Mouse (Mus musculus): ENCODE measurements at regions not wholly inside any gene's neighbourhood (a gene's known extent, or its start where the extent isn't known, plus 50 kb on each side); places are given as distances from the start of the nearest gene placed in this dataset.

DNA sequence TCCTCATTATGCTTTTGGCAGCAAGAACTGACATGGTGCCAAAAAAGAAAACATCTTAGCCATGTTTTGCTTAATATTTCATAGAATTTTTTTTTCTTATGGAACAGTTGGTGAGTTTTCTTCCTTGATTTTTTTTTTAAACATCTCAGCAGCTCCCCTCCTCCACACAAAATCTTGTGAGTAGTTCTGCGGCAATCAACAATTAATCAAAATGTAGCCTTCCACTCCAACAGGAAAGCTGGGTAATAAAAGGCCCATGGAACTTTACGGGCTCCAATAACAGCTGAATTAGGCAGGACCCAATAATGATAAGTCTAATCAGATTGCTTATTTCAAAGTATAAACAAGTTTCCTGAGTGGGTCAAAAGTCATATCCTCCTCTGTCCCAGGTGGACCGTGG, 324.7 kb downstream of the Epha4 start:
- H3K27me3 ChIP-seq (replicated peaks; ENCODE audit: control insufficient read depth, insufficient read depth, low read length), result no peaks in the 10 kb centered on the region
- no peaks in the 10 kb centered on the region for H3K36me3 ChIP-seq (ENCODE audit: control insufficient read depth, insufficient read depth, low read length)
- H3K9ac ChIP-seq (ENCODE audit: low read depth, low read length), result no peak overlapping the region
- H3K9me3 ChIP-seq (ENCODE audit: control insufficient read depth, low read length), result no peaks in the 10 kb centered on the region
- H3K4me1 ChIP-seq (ENCODE audit: control insufficient read depth, insufficient read depth, low read length), result no peaks in the 10 kb centered on the region
- no peak overlapping the region for H3K4me2 ChIP-seq (ENCODE audit: low read depth, low read length)
- 29% methylated on average over 3 of the region's 3 CpGs for WGBS
- H3K27ac ChIP-seq (ENCODE audit: low read length), result no peak overlapping the region
- no peak for ATAC-seq
- no peak overlapping the region for H3K4me3 ChIP-seq (ENCODE audit: low read length)

- WGBS, result 77% methylated on average over 3 of the region's 3 CpGs
- H3K36me3 ChIP-seq (ENCODE audit: control insufficient read depth, insufficient read depth, low read length), result no peaks in the 10 kb centered on the region
- no peaks in the 10 kb centered on the region for H3K4me1 ChIP-seq (ENCODE audit: control insufficient read depth, insufficient read depth, low read length)
- H3K27ac ChIP-seq (ENCODE audit: low read length), result no peak overlapping the region
- no peak overlapping the region for H3K4me3 ChIP-seq (ENCODE audit: low read length)
- no peaks in the 10 kb centered on the region for H3K27me3 ChIP-seq (replicated peaks; ENCODE audit: control insufficient read depth, insufficient read depth, low read length)
- H3K9ac ChIP-seq (ENCODE audit: low read depth, low read length), result no peak overlapping the region
- H3K4me2 ChIP-seq (ENCODE audit: low read depth, low read length), result no peak overlapping the region
- no peak for ATAC-seq
- no peaks in the 10 kb centered on the region for H3K9me3 ChIP-seq (ENCODE audit: control insufficient read depth, low read length)
Measured at GRCm38 (mm10) chr1:77201321-77201917, 313.5 kb downstream of the Epha4 start.

GRCm38 (mm10) chr1:77202948-77203347, 311.9 kb downstream of the Epha4 start:
- 68% methylated on average over 4 of the region's 4 CpGs for WGBS
- ATAC-seq, result no peak
- H3K27ac ChIP-seq (ENCODE audit: low read length), result no peak overlapping the region
- H3K4me2 ChIP-seq (ENCODE audit: low read depth, low read length), result no peak overlapping the region
- no peaks in the 10 kb centered on the region for H3K27me3 ChIP-seq (replicated peaks; ENCODE audit: control insufficient read depth, insufficient read depth, low read length)
- H3K9me3 ChIP-seq (ENCODE audit: control insufficient read depth, low read length), result no peaks in the 10 kb centered on the region
- H3K36me3 ChIP-seq (ENCODE audit: control insufficient read depth, insufficient read depth, low read length), result no peaks in the 10 kb centered on the region
- no peaks in the 10 kb centered on the region for H3K4me1 ChIP-seq (ENCODE audit: control insufficient read depth, insufficient read depth, low read length)
- no peak overlapping the region for H3K9ac ChIP-seq (ENCODE audit: low read depth, low read length)
- H3K4me3 ChIP-seq (ENCODE audit: low read length), result no peak overlapping the region

DNA sequence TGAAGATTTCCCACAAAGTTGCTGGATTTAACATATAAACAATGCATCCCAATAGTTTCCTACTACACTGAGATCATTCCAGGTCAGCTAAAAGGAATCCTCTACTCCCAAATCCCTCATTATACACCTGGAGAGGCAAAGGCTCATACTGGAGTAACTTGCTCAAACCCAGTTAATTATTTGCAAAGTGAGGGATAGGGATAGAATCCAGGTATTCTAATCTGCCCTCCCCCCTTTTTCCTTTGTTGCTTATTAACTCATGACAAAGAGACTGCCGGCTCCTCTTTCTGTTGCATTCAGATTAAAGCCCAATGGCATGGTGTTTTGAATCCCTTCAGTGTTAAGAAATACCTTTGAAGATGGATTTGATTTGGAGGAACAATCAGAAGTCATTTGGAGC, 308.4 kb downstream of the Epha4 start:
- Histone ChIP-seq H3K4me3 (ENCODE audit: low read length) (no peak overlapping the region), H3K9ac (ENCODE audit: low read depth, low read length) (no peak overlapping the region), H3K27me3 (replicated peaks; ENCODE audit: control insufficient read depth, insufficient read depth, low read length) (no peaks in the 10 kb centered on the region), H3K27ac (ENCODE audit: low read length) (no peak overlapping the region), H3K4me2 (ENCODE audit: low read depth, low read length) (no peak overlapping the region), H3K9me3 (ENCODE audit: control insufficient read depth, low read length) (no peaks in the 10 kb centered on the region), H3K4me1 (ENCODE audit: control insufficient read depth, insufficient read depth, low read length) (no peaks in the 10 kb centered on the region), H3K36me3 (ENCODE audit: control insufficient read depth, insufficient read depth, low read length) (no peaks in the 10 kb centered on the region)
- ATAC-seq, result peak; percentile 81
- 51% methylated on average over 1 of the region's 1 CpGs for WGBS

DNA sequence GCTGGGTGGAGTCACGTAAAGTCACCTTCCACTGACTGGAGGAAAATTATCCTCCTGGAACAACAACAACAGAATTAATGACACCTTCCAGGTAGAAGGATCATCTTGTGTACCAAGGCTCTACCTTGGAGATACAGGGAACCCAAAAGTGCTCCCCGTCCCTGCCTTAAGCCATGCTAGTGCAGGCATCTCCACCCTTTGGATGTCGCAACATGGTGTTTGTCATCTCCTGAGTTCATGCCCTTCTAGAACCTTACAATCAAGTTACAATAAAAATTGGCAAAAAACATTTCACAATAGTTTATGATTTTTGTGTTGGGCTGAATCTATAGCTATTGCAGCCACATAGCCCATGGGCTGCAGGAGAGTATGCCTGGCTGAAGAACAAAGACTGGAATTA, 305.5 kb downstream of the Epha4 start:
- H3K9me3 ChIP-seq (ENCODE audit: control insufficient read depth, low read length), result no peaks in the 10 kb centered on the region
- no peaks in the 10 kb centered on the region for H3K36me3 ChIP-seq (ENCODE audit: control insufficient read depth, insufficient read depth, low read length)
- no peak overlapping the region for H3K4me3 ChIP-seq (ENCODE audit: low read length)
- H3K9ac ChIP-seq (ENCODE audit: low read depth, low read length), result no peak overlapping the region
- H3K27ac ChIP-seq (ENCODE audit: low read length), result no peak overlapping the region
- 88% methylated on average over 3 of the region's 3 CpGs for WGBS
- ATAC-seq, result no peak
- no peaks in the 10 kb centered on the region for H3K27me3 ChIP-seq (replicated peaks; ENCODE audit: control insufficient read depth, insufficient read depth, low read length)
- H3K4me1 ChIP-seq (ENCODE audit: control insufficient read depth, insufficient read depth, low read length), result peaks cover 6% of the 10 kb centered on the region
- no peak overlapping the region for H3K4me2 ChIP-seq (ENCODE audit: low read depth, low read length)

- 16% methylated on average over 8 of the region's 8 CpGs for WGBS
- H3K36me3 ChIP-seq (ENCODE audit: control insufficient read depth, insufficient read depth, low read length), result no peaks in the 10 kb centered on the region
- H3K27ac ChIP-seq (ENCODE audit: low read length), result peak overlapping the region; percentile 57; the same call in 1 of the 2 replicates
- H3K27me3 ChIP-seq (replicated peaks; ENCODE audit: control insufficient read depth, insufficient read depth, low read length), result no peaks in the 10 kb centered on the region
- H3K4me2 ChIP-seq (ENCODE audit: low read depth, low read length), result peak overlapping the region; percentile 46
- peak overlapping the region; percentile 17 for H3K4me3 ChIP-seq (ENCODE audit: low read length)
- ATAC-seq, result peak; percentile 82
- no peaks in the 10 kb centered on the region for H3K9me3 ChIP-seq (ENCODE audit: control insufficient read depth, low read length)
- peaks cover 6% of the 10 kb centered on the region for H3K4me1 ChIP-seq (ENCODE audit: control insufficient read depth, insufficient read depth, low read length)
- no peak overlapping the region for H3K9ac ChIP-seq (ENCODE audit: low read depth, low read length)
Measured at GRCm38 (mm10) chr1:77213462-77214098, 301.3 kb downstream of the Epha4 start.

DNA sequence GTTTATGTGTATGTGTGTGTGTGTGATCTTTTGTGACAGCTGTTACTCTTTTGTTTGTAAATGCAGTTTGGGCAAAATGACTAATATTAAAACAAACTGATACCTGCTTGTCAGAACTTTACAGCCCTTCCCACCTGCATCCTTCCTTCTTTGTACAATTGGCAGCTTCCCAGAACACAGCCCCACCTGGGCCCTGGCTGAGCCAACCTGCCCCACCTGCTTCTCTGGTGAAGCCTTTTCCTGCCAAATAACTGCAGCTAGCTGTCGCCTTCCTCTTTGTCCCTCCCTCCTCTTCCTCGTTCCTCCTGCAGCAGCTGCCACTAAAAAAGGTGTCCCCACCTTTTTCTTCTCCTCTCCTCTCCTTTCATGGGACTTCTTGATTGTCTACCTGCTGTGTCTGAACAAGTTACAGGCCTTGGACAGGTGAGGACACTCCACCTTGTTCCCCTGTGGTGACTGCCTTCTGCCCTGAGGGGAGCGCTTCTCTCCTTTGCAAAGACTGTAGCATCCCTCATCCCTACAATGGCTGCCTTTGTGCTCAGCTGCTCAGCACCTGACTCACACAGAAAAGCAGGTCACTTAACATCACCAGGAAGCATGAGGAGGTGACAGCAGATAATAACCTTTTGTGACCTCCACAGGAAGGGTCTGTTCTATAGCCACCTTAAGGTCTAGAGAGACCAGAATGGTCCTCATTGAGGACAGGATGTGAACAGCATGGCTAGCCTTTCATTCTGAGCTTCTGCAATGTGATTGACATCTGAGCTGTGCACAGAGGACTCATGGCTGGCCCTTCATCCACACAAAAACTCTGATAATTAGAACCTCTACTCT, 295.2 kb downstream of the Epha4 start:
- Histone ChIP-seq H3K36me3 (ENCODE audit: control insufficient read depth, insufficient read depth, low read length) (no peaks in the 10 kb centered on the region), H3K4me1 (ENCODE audit: control insufficient read depth, insufficient read depth, low read length) (no peaks in the 10 kb centered on the region), H3K27me3 (replicated peaks; ENCODE audit: control insufficient read depth, insufficient read depth, low read length) (no peaks in the 10 kb centered on the region), H3K9me3 (ENCODE audit: control insufficient read depth, low read length) (no peaks in the 10 kb centered on the region), H3K27ac (ENCODE audit: low read length) (no peak overlapping the region), H3K9ac (ENCODE audit: low read depth, low read length) (no peak overlapping the region), H3K4me2 (ENCODE audit: low read depth, low read length) (no peak overlapping the region), H3K4me3 (ENCODE audit: low read length) (no peak overlapping the region)
- peak; percentile 62; the same call in 1 of the 2 replicates for ATAC-seq
- WGBS, result 60% methylated on average over 3 of the region's 3 CpGs

GRCm38 (mm10) chr1:77220322-77220590, 294.6 kb downstream of the Epha4 start:
- no peaks in the 10 kb centered on the region for H3K9me3 ChIP-seq (ENCODE audit: control insufficient read depth, low read length)
- H3K27ac ChIP-seq (ENCODE audit: low read length), result no peak overlapping the region
- 79% methylated on average over 1 of the region's 1 CpGs for WGBS
- no peak overlapping the region for H3K9ac ChIP-seq (ENCODE audit: low read depth, low read length)
- no peaks in the 10 kb centered on the region for H3K4me1 ChIP-seq (ENCODE audit: control insufficient read depth, insufficient read depth, low read length)
- no peaks in the 10 kb centered on the region for H3K27me3 ChIP-seq (replicated peaks; ENCODE audit: control insufficient read depth, insufficient read depth, low read length)
- no peak overlapping the region for H3K4me3 ChIP-seq (ENCODE audit: low read length)
- H3K36me3 ChIP-seq (ENCODE audit: control insufficient read depth, insufficient read depth, low read length), result no peaks in the 10 kb centered on the region
- H3K4me2 ChIP-seq (ENCODE audit: low read depth, low read length), result no peak overlapping the region
- no peak for ATAC-seq

- Histone ChIP-seq H3K9ac (ENCODE audit: low read depth, low read length) (no peak overlapping the region), H3K9me3 (ENCODE audit: control insufficient read depth, low read length) (no peaks in the 10 kb centered on the region), H3K4me3 (ENCODE audit: low read length) (no peak overlapping the region), H3K27me3 (replicated peaks; ENCODE audit: control insufficient read depth, insufficient read depth, low read length) (no peaks in the 10 kb centered on the region), H3K4me2 (ENCODE audit: low read depth, low read length) (no peak overlapping the region), H3K27ac (ENCODE audit: low read length) (no peak overlapping the region), H3K4me1 (ENCODE audit: control insufficient read depth, insufficient read depth, low read length) (no peaks in the 10 kb centered on the region), H3K36me3 (ENCODE audit: control insufficient read depth, insufficient read depth, low read length) (no peaks in the 10 kb centered on the region)
- WGBS, result 66% methylated on average over 6 of the region's 6 CpGs
- no peak for ATAC-seq
Measured at GRCm38 (mm10) chr1:77220783-77221182, 294.1 kb downstream of the Epha4 start.

Data from intestine, embryonic 16.5 days (tissue).